Mouse (Mus musculus): ENCODE results near the gene Mecom. TPM values are rescaled to one million over a fixed set of nuclear protein-coding genes. Genes with fewer than 3 reads are reported as not detected.

Mecom gene
- polyA plus RNA-seq, 1 experiment = 3.7 TPM

- no peak for DNase-seq (ENCODE audit: low read depth)
Measured at GRCm38 (mm10) chr3:29963447-29963846, 584.4 kb downstream of the Mecom start.

GRCm38 (mm10) chr3:29959051-29959450 is 588.8 kb downstream of the Mecom start:
- no peak for DNase-seq (ENCODE audit: low read depth)

- DNase-seq (ENCODE audit: low read depth) = no peak
Measured at GRCm38 (mm10) chr3:29957365-29958236, 590.2 kb downstream of the Mecom start.

GRCm38 (mm10) chr3:29953269-29953668 is 594.5 kb downstream of the Mecom start:
- DNase-seq (ENCODE audit: low read depth) = no peak

GRCm38 (mm10) chr3:29950853-29951252 is 597.0 kb downstream of the Mecom start:
- no peak for DNase-seq (ENCODE audit: low read depth)

- no peak for DNase-seq (ENCODE audit: low read depth)
Measured at GRCm38 (mm10) chr3:29903596-29904308, 644.1 kb downstream of the Mecom start.

Other genes with a start within 250 kb of the Mecom start
- gene Actrt3, start 51.9 kb upstream of the Mecom start, polyA plus RNA-seq (2012; rRNA removed) = 0.15 TPM in 1 of 2 replicates, not detected in the other
- gene Mynn, start 54.1 kb upstream of the Mecom start, polyA plus RNA-seq (2012; rRNA removed) = 11.1 and 14.6 TPM in 2 replicates
- gene Lrriq4, start 96.5 kb upstream of the Mecom start, polyA plus RNA-seq (2012; rRNA removed) = 0.41 and 0.56 TPM in 2 replicates
- 0.22 and 0.37 TPM in 2 replicates for gene Lrrc34, start 99.9 kb upstream of the Mecom start, polyA plus RNA-seq (2012; rRNA removed)
- 0.14 and 0.19 TPM in 2 replicates for gene Lrrc31, start 151.8 kb upstream of the Mecom start, polyA plus RNA-seq (2012; rRNA removed)
- gene Samd7, start 198.3 kb upstream of the Mecom start, polyA plus RNA-seq (2012; rRNA removed) = not detected in 2 replicates
- gene Sec62, start 244.9 kb upstream of the Mecom start, polyA plus RNA-seq (2012; rRNA removed) = 20.1 and 27.6 TPM in 2 replicates

All from gonadal fat pad, adult 2 months (tissue).